Mouse (Mus musculus): Measurements from ENCODE around the gene Fryl.

- TF ChIP-seq REST (IDR thresholded peaks at IDR 0.05; ENCODE audit: insufficient read depth, insufficient read length) (no peak), POLR2A (IDR thresholded peaks at IDR 0.05; ENCODE audit: insufficient read length, low read depth) (no peak), MYOG (IDR thresholded peaks at IDR 0.05; ENCODE audit: control insufficient read depth in 1 of 3, insufficient read depth in 1 of 3, insufficient read length in 2 of 3, low read depth in 2 of 3) (no peak), USF1 (IDR thresholded peaks at IDR 0.05; ENCODE audit: low read depth) (no peak), POLR2AphosphoS2 (IDR thresholded peaks at IDR 0.05; ENCODE audit: insufficient read length, low read depth) (no peak), E2F4 (IDR thresholded peaks at IDR 0.05; ENCODE audit: insufficient read depth) (no peak), CEBPB (IDR thresholded peaks at IDR 0.05; ENCODE audit: insufficient read depth, poor library complexity, severe bottlenecking) (no peak), MYOD1 (IDR thresholded peaks at IDR 0.05; ENCODE audit: control insufficient read depth in 1 of 3, insufficient read length in 2 of 3, low read depth in 2 of 3) (no peak), MAX (IDR thresholded peaks at IDR 0.05; ENCODE audit: low read depth) (no peak)
These were observed 62.3 kb downstream of the Fryl start for GRCm38 (mm10) chr5:73194083-73194570.

Measured in myocyte (in vitro differentiated cells).